Mouse (Mus musculus): ENCODE results near the gene Lmnb2.

GRCm38 (mm10) chr10:80857848-80858247, 60.2 kb downstream of the Lmnb2 start:
- TF ChIP-seq CTCF (IDR thresholded peaks at IDR 0.05) (no peak), EP300 (IDR thresholded peaks at IDR 0.05) (no peak)

Measured in lung, postnatal 0 days (tissue).